Mouse (Mus musculus) olfactory bulb, adult 2 months (tissue): ENCODE data around the gene Sik3.

Experiments used
- CTCF ChIP-seq: fragments of 200-500 bp; IDR thresholded peaks from 2 replicates; pipeline ENCODE4 v1.5.1; 2012; ENCODE audit warnings: low read depth, mild to moderate bottlenecking, low read length, moderate library complexity; ENCODE audit not compliant: insufficient read depth
- POLR2A ChIP-seq: fragments of 200-500 bp; IDR thresholded peaks from 2 replicates; pipeline ENCODE4 v1.6.1; 2012; ENCODE audit warnings: mild to moderate bottlenecking, low read depth, low read length, moderate library complexity; ENCODE audit not compliant: insufficient read depth

- TF ChIP-seq POLR2A, result no peak
- no peak for TF ChIP-seq CTCF
These were observed 98.0 kb downstream of the Sik3 start for GRCm38 (mm10) chr9:46110648-46111047.
